In the genomic region with DNA sequence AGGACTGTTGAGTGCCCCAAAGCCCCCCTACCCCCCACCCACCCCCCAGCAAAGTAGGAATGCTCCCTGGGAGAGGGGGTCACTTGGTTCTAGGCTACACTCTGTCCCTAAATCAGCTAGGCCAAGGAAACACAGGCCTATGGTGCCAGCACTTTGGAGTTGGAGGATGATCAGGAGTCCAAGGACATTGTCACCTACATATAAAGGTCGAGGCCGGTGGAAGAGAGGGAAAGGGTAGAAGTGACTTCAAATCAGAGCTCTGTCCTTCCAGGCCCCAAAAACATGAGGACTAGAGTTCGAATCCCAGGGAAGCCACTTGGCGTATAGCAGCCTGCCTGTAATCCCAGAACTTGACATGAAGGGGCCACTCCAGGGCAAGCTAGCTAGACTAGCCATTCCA, we compare ENCODE assay signal across 12 mouse cellular contexts.
"Had no signal": no experiment of that assay in that cellular context is flagged by ENCODE, and none has a peak within 500 bp of the region (broad histone marks: within the 10 kb centered on the region; RNA-seq: fewer than 3 reads in every experiment).

No protein-coding gene starts in this region.

- H3K27ac ChIP-seq: kidney, embryonic 15.5 days; liver, embryonic 13.5 days; lung, embryonic 15.5 days; macrophage had no signal

- H3K4me2 ChIP-seq: kidney, embryonic 15.5 days; liver, embryonic 13.5 days; lung, embryonic 15.5 days had no signal

- H3K9me3 ChIP-seq: kidney, embryonic 15.5 days; liver, embryonic 13.5 days; lung, embryonic 15.5 days had no signal

- DNase-seq: kidney, adult 2 months; left cerebral cortex, postnatal 4 days; liver, embryonic 13.5 days; liver, postnatal 0 days; lung, postnatal 14 days; right cerebral cortex, postnatal 14 days; thymus, adult 18-20 months; thymus, postnatal 25 days had no signal

- H3K27me3 ChIP-seq: kidney, embryonic 15.5 days; liver, embryonic 13.5 days; lung, embryonic 15.5 days had no signal

- H3K4me3 ChIP-seq: kidney, embryonic 15.5 days; liver, embryonic 13.5 days; lung, embryonic 15.5 days; megakaryocyte, embryonic 14.5 days had no signal

- ATAC-seq: liver, postnatal 0 days had no signal

- H3K9ac ChIP-seq: kidney, embryonic 15.5 days; liver, embryonic 13.5 days; liver, postnatal 0 days; lung, embryonic 15.5 days had no signal

- H3K36me3 ChIP-seq: kidney, embryonic 15.5 days; liver, embryonic 13.5 days; lung, embryonic 15.5 days had no signal
